Mouse (Mus musculus): ENCODE data around the gene Arpc2. TPM values are rescaled to one million over a fixed set of nuclear protein-coding genes. Genes with fewer than 3 reads are reported as not detected.
A peak's percentile ranks its signal among the peaks of the same experiment; 100 is the strongest.

Arpc2 gene
- polyA plus RNA-seq, 1 experiment from 2014 or later = 381 TPM

DNA sequence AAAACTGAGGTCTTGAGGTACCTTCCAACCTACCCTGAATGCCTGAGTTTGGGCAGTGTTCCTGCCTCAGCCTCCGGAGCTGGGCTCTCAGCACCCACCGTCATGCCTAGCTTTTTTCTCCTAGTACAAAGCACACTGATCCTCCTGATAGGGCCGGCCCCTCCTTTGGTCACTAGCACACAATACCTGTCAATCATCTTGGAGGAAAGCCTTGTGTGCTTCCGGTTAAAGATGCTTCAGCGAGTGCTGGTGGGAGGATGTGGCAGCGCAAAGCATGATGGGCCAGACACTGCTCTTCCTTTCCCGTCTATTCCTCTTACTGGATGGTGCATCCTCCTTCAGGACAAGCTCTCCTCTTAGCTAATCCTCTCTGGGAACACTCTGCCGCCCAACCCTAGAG, 29.2 kb upstream of the Arpc2 start:
- no peaks in the 10 kb centered on the region for H3K36me3 ChIP-seq
- H3K4me2 ChIP-seq (replicated peaks) = no peak overlapping the region
- no peak overlapping the region for H3K4me3 ChIP-seq
- WGBS = 80% methylated on average over 8 of the region's 8 CpGs
- no peak overlapping the region for H3K9ac ChIP-seq
- no peaks in the 10 kb centered on the region for H3K4me1 ChIP-seq
- no peaks in the 10 kb centered on the region for H3K27me3 ChIP-seq
- no peak overlapping the region for H3K27ac ChIP-seq
- no peak for ATAC-seq (ENCODE audit: insufficient number of reproducible peaks, insufficient read depth, low FRiP score, low TSS enrichment)
- H3K9me3 ChIP-seq = no peaks in the 10 kb centered on the region

DNA sequence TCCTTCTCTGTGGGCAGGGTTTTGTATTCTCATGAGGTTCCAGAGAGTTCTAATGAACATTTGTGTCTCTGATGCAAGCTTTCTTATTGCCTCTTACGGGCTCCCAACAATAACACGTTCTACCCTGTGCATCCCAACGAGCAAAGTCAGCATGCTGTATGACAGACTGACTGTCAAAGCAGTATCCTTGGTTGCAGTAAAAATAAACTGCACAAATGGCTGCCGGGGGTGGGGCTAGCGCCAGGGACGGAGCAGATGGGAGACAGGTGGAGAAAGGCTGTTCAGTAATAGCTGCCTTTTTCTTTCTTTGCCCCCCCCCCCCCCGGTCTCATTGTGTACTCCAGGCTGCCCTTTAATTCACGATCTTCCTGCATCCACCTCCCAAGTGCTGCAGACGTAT, 28.0 kb upstream of the Arpc2 start:
- 59% methylated on average over 9 of the region's 9 CpGs for WGBS
- ATAC-seq (ENCODE audit: insufficient number of reproducible peaks, insufficient read depth, low FRiP score, low TSS enrichment) = no peak
- Histone ChIP-seq H3K9ac (no peak overlapping the region), H3K4me2 (replicated peaks) (no peak overlapping the region), H3K36me3 (no peaks in the 10 kb centered on the region), H3K27me3 (no peaks in the 10 kb centered on the region), H3K9me3 (no peaks in the 10 kb centered on the region), H3K4me3 (no peak overlapping the region), H3K4me1 (no peaks in the 10 kb centered on the region), H3K27ac (0 out of 2 replicates have a peak overlapping the region, but pooled peaks have one; percentile 11)

DNA sequence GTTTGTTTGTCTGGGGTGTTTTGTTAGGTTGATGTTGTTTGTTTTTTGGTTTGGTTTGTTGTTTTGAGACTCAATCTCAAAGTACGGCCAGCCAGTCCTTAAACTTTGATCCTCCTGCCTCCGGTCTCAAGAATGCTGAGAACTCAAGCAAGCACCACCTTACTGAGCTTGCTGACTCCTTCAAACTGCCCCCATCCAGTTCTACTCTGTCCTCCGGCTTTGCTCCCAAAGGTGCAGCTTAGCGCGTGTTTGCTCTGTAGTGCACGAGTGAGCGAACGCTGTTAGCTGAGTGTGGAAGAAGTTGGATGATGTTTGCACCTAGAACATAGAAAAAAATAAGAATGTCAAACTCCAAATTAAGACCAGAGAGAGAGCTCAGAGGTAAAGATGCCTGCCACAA, 26.9 kb upstream of the Arpc2 start:
- Histone ChIP-seq H3K9ac (no peak overlapping the region), H3K4me3 (no peak overlapping the region), H3K27me3 (no peaks in the 10 kb centered on the region), H3K27ac (no peak overlapping the region), H3K9me3 (no peaks in the 10 kb centered on the region), H3K36me3 (no peaks in the 10 kb centered on the region), H3K4me1 (no peaks in the 10 kb centered on the region), H3K4me2 (replicated peaks) (no peak overlapping the region)
- WGBS = 89% methylated on average over 8 of the region's 8 CpGs
- no peak for ATAC-seq (ENCODE audit: insufficient number of reproducible peaks, insufficient read depth, low FRiP score, low TSS enrichment)

DNA sequence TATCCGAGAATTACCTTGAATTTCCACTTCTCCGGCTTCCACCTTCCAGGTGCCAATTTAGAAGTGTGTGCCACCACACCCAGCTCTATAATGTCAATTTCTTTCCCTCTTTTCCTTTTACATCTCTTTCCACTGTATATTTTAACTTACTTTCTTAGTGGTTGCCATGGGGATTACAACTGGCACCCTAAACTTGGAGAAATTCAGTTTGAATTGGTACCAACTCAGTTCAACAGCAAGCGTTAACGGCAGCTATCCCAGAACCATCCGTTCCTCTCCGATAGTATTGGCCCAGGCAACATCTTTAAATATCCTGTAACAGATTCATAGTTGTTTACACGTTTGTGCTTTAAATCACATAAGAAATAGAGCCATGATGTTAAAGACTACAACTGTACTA, 16.0 kb upstream of the Arpc2 start:
- no peak overlapping the region for H3K4me2 ChIP-seq (replicated peaks)
- no peaks in the 10 kb centered on the region for H3K9me3 ChIP-seq
- H3K4me1 ChIP-seq = no peaks in the 10 kb centered on the region
- 88% methylated on average over 7 of the region's 7 CpGs for WGBS
- H3K27me3 ChIP-seq = no peaks in the 10 kb centered on the region
- H3K9ac ChIP-seq = no peak overlapping the region
- no peak overlapping the region for H3K27ac ChIP-seq
- no peak overlapping the region for H3K4me3 ChIP-seq
- no peaks in the 10 kb centered on the region for H3K36me3 ChIP-seq
- ATAC-seq (ENCODE audit: insufficient number of reproducible peaks, insufficient read depth, low FRiP score, low TSS enrichment) = no peak

DNA sequence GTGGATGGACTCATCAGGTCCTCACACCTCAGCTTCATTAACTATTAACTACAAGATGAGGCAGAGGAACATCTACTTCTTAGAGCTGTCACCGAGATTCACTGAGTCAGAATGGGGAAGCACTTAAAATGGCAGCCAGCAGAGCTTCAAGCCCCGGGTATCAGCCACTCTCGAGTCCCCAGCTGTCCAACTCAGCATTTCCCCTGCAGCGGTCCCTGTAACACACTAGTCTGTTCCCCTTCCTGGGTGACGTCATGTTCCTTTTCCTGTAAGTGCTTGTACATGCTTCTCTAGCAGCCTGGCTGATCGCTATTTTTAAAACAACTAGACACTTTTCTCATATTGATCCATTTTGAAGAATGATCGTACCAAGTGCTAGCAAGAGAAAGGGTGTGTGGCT, 8.6 kb upstream of the Arpc2 start:
- Histone ChIP-seq H3K36me3 (no peaks in the 10 kb centered on the region), H3K27ac (no peak overlapping the region), H3K9me3 (no peaks in the 10 kb centered on the region), H3K4me3 (no peak overlapping the region), H3K27me3 (no peaks in the 10 kb centered on the region), H3K4me2 (replicated peaks) (no peak overlapping the region), H3K4me1 (no peaks in the 10 kb centered on the region), H3K9ac (no peak overlapping the region)
- no peak for ATAC-seq (ENCODE audit: insufficient number of reproducible peaks, insufficient read depth, low FRiP score, low TSS enrichment)
- WGBS = 81% methylated on average over 7 of the region's 7 CpGs

DNA sequence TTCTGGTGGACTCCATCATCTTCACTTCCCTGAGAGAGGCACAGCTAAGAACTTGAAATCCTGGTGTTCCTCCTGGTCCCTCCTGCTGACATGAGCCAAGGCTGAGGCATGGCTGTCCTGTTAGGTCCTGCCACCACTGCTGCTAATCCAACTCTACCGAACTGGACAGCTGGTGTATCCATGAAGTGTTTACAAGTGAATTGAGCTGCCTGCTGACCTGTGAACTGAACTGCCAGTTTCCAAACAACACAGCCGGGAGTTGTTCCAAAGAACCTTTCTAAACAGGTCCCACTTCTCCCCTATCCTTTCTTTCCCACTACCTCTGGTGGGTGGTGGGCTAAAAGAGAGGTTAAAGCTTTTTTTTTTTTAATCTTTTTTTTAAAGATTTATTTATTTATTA, 5.9 kb upstream of the Arpc2 start:
- no peak overlapping the region for H3K4me3 ChIP-seq
- no peak overlapping the region for H3K27ac ChIP-seq
- H3K36me3 ChIP-seq = no peaks in the 10 kb centered on the region
- H3K9ac ChIP-seq = no peak overlapping the region
- no peaks in the 10 kb centered on the region for H3K9me3 ChIP-seq
- no peaks in the 10 kb centered on the region for H3K27me3 ChIP-seq
- 77% methylated on average over 2 of the region's 2 CpGs for WGBS
- no peaks in the 10 kb centered on the region for H3K4me1 ChIP-seq
- H3K4me2 ChIP-seq (replicated peaks) = no peak overlapping the region
- ATAC-seq (ENCODE audit: insufficient number of reproducible peaks, insufficient read depth, low FRiP score, low TSS enrichment) = no peak

DNA sequence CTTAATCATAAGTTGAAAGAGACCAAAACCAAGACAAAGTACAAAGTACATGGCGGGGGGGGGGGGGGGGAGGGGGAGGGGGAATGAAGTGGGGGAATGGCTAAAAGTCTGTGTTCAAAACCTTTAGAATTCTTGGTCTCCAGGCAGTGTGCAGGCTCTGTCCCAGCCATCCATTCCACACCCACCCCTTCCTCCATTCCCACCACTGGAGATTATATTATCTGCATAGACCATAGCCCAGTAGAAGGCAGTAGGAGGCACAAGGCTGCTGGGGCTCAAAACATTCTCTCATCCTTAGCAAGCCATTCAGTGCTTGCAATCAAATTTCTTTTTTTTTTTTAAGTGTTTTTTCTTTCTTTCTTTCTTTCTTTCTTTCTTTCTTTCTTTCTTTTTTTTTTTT, 4.9 kb upstream of the Arpc2 start:
- 71% methylated on average over 1 of the region's 1 CpGs for WGBS

DNA sequence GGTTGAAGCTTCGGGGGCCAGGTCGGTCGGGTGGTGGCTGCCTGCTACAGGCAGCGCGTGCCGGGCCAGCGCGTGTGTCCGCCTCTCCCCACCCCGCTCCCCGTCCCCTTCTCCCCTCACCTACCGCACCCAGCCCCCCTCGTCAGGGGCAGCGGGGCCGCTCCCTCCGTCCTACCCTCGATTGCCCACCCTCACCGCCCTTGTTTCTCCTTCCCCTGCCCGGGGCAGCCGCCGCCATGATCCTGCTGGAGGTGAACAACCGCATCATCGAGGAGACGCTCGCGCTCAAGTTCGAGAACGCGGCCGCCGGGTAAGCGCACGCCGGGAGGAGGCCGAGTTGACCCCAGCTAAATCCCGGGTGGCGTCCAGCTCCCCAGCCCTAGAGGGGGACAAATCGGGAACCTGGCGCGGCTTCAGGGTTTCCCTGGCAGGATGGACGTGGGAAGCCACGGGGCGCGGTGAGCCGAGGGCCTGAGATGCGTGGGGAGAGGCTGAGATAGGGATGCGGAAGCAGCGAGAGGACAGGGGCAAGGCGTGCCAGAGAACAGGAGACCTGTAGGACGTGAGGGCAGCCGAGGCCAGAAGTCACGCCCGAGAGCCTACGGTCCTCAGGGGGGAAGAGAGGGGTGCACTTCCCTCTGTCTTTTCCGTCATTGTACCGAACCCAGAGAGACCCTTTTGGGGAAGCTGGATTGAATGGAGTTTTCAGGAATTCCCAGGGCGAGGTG, 870 bp downstream of the Arpc2 start:
- Histone ChIP-seq H3K9me3 (no peaks in the 10 kb centered on the region), H3K9ac (peak overlapping the region; percentile 83), H3K27ac (peak overlapping the region; percentile 84), H3K27me3 (no peaks in the 10 kb centered on the region), H3K36me3 (no peaks in the 10 kb centered on the region), H3K4me1 (peaks cover 32% of the 10 kb centered on the region), H3K4me2 (replicated peaks) (peak overlapping the region; percentile 79), H3K4me3 (peak overlapping the region; percentile 87)
- 1% methylated on average over 48 of the region's 57 CpGs for WGBS
- ATAC-seq (ENCODE audit: insufficient number of reproducible peaks, insufficient read depth, low FRiP score, low TSS enrichment) = 0 out of 2 replicates have a peak, but pooled peaks have one; percentile 44

More for the DNA sequence above, 4.9 kb upstream of the Arpc2 start:
- no peak overlapping the region for H3K9ac ChIP-seq
- no peaks in the 10 kb centered on the region for H3K27me3 ChIP-seq
- ATAC-seq (ENCODE audit: insufficient number of reproducible peaks, insufficient read depth, low FRiP score, low TSS enrichment) = no peak
- H3K4me2 ChIP-seq (replicated peaks) = no peak overlapping the region
- no peaks in the 10 kb centered on the region for H3K9me3 ChIP-seq
- H3K27ac ChIP-seq = no peak overlapping the region
- H3K4me3 ChIP-seq = no peak overlapping the region
- no peaks in the 10 kb centered on the region for H3K36me3 ChIP-seq
- no peaks in the 10 kb centered on the region for H3K4me1 ChIP-seq

DNA sequence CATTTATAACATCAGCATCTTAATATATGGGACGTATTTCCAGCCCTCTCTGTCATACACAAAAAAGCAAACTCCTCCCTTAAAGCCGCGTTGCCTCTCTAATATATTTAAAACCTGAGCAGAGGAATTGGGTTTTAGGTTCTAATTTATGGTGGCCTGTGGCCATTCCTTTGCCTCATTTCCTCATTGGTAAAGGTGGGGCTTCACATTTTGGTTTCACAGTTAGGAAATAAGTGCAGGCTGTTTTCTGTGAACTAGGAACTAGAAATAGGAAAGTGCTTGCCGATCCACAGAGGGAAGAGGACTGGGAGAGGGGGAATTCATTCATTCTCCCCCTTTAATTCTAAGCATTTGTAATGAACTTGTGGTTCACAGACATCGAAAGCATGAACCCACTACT, 1.8 kb downstream of the Arpc2 start:
- no peak for ATAC-seq (ENCODE audit: insufficient number of reproducible peaks, insufficient read depth, low FRiP score, low TSS enrichment)
- peaks cover 32% of the 10 kb centered on the region for H3K4me1 ChIP-seq
- H3K4me2 ChIP-seq (replicated peaks) = peak overlapping the region; percentile 79
- H3K27ac ChIP-seq = no peak overlapping the region
- H3K36me3 ChIP-seq = no peaks in the 10 kb centered on the region
- H3K9ac ChIP-seq = peak overlapping the region; percentile 83
- no peaks in the 10 kb centered on the region for H3K27me3 ChIP-seq
- H3K9me3 ChIP-seq = no peaks in the 10 kb centered on the region
- 38% methylated on average over 5 of the region's 5 CpGs for WGBS
- H3K4me3 ChIP-seq = peak overlapping the region; percentile 87

DNA sequence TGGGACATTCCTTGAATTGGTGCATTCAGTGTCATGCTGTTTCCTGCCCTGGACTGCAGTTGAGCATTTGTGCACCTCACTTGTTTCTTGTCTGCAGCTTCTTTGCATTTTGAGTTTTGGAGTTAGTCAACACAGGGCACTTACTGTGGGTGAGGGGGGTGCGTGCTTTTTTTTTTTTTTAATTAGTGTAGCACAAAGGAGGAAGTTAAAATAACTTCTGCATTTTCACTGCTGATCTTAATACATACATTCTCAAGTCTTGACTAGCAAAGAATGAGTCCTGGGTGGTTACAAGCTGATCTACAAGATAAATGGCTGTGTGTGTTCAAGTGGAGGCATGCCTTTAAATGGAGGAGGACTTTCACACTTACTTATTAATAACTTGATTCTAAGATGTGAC, 2.3 kb downstream of the Arpc2 start:
- ATAC-seq (ENCODE audit: insufficient number of reproducible peaks, insufficient read depth, low FRiP score, low TSS enrichment) = no peak

DNA sequence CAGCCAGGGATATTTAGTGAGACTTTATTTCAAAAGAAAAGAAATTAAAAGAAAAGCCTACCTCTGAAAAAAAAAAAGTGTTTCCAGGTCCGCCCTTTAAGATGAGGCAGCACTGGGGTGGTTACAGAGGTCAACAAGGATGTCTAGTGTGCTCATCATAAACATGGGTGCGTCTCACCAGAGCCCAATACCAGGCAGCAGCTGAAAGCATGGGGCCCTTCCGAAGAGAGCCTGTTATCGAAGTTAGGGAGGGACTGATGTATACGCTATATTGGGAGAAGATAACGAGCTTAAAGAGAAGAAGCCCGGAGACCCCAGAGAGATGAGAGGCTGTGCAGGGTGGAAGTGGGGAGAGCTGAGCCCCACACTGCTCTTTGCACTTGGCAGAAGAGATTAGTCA, 3.3 kb downstream of the Arpc2 start:
- Histone ChIP-seq H3K9me3 (no peaks in the 10 kb centered on the region), H3K4me2 (replicated peaks) (peak overlapping the region; percentile 22; the same call in 1 of the 2 replicates), H3K36me3 (no peaks in the 10 kb centered on the region), H3K9ac (no peak overlapping the region), H3K27me3 (no peaks in the 10 kb centered on the region), H3K4me1 (peaks cover 32% of the 10 kb centered on the region), H3K4me3 (no peak overlapping the region), H3K27ac (0 out of 2 replicates have a peak overlapping the region, but pooled peaks have one; percentile 30)
- 66% methylated on average over 7 of the region's 7 CpGs for WGBS
- ATAC-seq (ENCODE audit: insufficient number of reproducible peaks, insufficient read depth, low FRiP score, low TSS enrichment) = no peak

More for the DNA sequence above, 2.3 kb downstream of the Arpc2 start:
- 68% methylated on average over 1 of the region's 1 CpGs for WGBS
- Histone ChIP-seq H3K27ac (no peak overlapping the region), H3K27me3 (no peaks in the 10 kb centered on the region), H3K9me3 (no peaks in the 10 kb centered on the region), H3K36me3 (no peaks in the 10 kb centered on the region), H3K4me1 (peaks cover 32% of the 10 kb centered on the region), H3K4me3 (peak overlapping the region; percentile 87), H3K9ac (peak overlapping the region; percentile 83), H3K4me2 (replicated peaks) (peak overlapping the region; percentile 79)

DNA sequence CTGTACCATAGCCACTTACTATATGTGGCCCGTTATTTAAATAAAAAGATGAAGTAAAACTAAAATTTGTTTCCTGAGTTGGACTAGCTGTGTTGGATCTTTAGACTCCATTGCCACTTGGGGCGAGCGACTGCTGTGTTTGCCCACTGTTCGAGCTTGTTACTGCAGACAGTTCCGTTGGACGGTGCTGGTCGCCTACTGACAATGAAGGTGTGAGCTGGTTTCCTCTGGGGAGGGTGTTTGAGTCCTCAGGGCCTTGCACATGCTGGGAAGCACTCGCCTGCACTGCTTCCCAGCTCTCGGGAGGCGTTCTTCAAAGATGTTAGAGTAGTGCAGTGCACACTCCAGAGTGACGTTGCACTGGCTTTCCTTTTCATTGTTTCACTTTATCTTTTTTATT, 3.7 kb downstream of the Arpc2 start:
- WGBS = 55% methylated on average over 11 of the region's 11 CpGs
- no peaks in the 10 kb centered on the region for H3K36me3 ChIP-seq
- H3K27me3 ChIP-seq = no peaks in the 10 kb centered on the region
- ATAC-seq (ENCODE audit: insufficient number of reproducible peaks, insufficient read depth, low FRiP score, low TSS enrichment) = no peak
- no peak overlapping the region for H3K4me3 ChIP-seq
- peaks cover 32% of the 10 kb centered on the region for H3K4me1 ChIP-seq
- no peak overlapping the region for H3K9ac ChIP-seq
- 0 out of 2 replicates have a peak overlapping the region, but pooled peaks have one; percentile 30 for H3K27ac ChIP-seq
- peak overlapping the region; percentile 22; the same call in 1 of the 2 replicates for H3K4me2 ChIP-seq (replicated peaks)
- no peaks in the 10 kb centered on the region for H3K9me3 ChIP-seq
